Mouse (Mus musculus) forebrain, embryonic 14.5 days (tissue): ENCODE data around the gene Fgfr2. TPM values are rescaled to one million over a fixed set of nuclear protein-coding genes. Genes with fewer than 3 reads are reported as not detected.
A peak's percentile ranks its signal among the peaks of the same experiment; 100 is the strongest.
"Not testable (repeated sequence)": the region's sequence is repeated elsewhere in the genome, so short reads cannot be mapped to it uniquely, and the experiment has no call there.

Experiments used
- ATAC-seq: fragments of 200-750 bp; cut with Nextera tagmentation; 2 replicates; pipeline ENCODE4 v1.8.0; 2017; ENCODE audit warnings: mild to moderate bottlenecking, moderate library complexity
- DNase-seq: peaks from one replicate; pipeline ENCODE4 v3.0.0-alpha.2; 2015; ENCODE audit warnings: low spot score
- H3K27ac ChIP-seq: fragments of 300-500 bp; sonication (generic); 2 replicates; pipeline ENCODE4 v1.5.1; 2014; ENCODE audit warnings: low read depth, mild to moderate bottlenecking, control low read depth, low read length, moderate library complexity
- H3K27me3 ChIP-seq: fragments of 300-500 bp; sonication (generic); replicated peaks from 2 replicates; pipeline ENCODE4 v1.6.1; 2014; ENCODE audit warnings: low read length, control low read depth, mixed read lengths; ENCODE audit not compliant: control insufficient read depth, insufficient read depth
- H3K36me3 ChIP-seq: fragments of 300-500 bp; sonication (generic); 2 replicates; pipeline ENCODE4 v1.6.1; 2014; ENCODE audit warnings: low read length, control low read depth; ENCODE audit not compliant: control insufficient read depth, insufficient read depth
- H3K4me1 ChIP-seq: fragments of 300-500 bp; sonication (generic); 2 replicates; pipeline ENCODE4 v1.6.1; 2014; ENCODE audit warnings: antibody characterized with exemption, low read length, control low read depth; ENCODE audit not compliant: control insufficient read depth, insufficient read depth
- H3K4me2 ChIP-seq: fragments of 300-500 bp; sonication (generic); 2 replicates; pipeline ENCODE4 v1.6.1; 2014; ENCODE audit warnings: mild to moderate bottlenecking, control low read depth, low read length
- H3K4me3 ChIP-seq: fragments of 300-500 bp; sonication (generic); 2 replicates; pipeline ENCODE4 v1.5.1; 2014; ENCODE audit warnings: low read depth, low read length, control low read depth
- H3K9ac ChIP-seq: fragments of 300-500 bp; sonication (generic); 2 replicates; pipeline ENCODE4 v1.6.1; 2014; ENCODE audit warnings: mild to moderate bottlenecking, low read length, control low read depth, moderate library complexity
- H3K9me3 ChIP-seq: fragments of 300-500 bp; sonication (generic); replicated peaks from 2 replicates; pipeline ENCODE4 v1.6.1; 2016; ENCODE audit warnings: low read length, control low read depth, mixed read lengths; ENCODE audit not compliant: control insufficient read depth
- WGBS: fragments of 180-500 bp; shearing (Covaris S2); extraction: QIAGEN DNeasy Blood & Tissue Kit; methylation state at CpG from one replicate; pipeline ENCODE4 v1.1.7; 2014; 5-methylcytosine and 5-hydroxymethylcytosine counted together
- polyA plus RNA-seq: library from polyadenylated mRNA; unstranded; fragments of >200 nt; fragmentation: Nextera tagmentation; extraction: Ambion mirVana; gene quantifications from 2 replicates; pipeline ENCODE4 v1.2.1, GENCODE M21; 2014

Fgfr2 gene
- polyA plus RNA-seq, 1 experiment from 2014 or later: 35.9 TPM

- not testable (repeated sequence) for H3K27ac ChIP-seq, H3K27me3 ChIP-seq, H3K9ac ChIP-seq, H3K36me3 ChIP-seq, H3K4me2 ChIP-seq, H3K9me3 ChIP-seq, H3K4me3 ChIP-seq
- peaks cover 14% of the 10 kb centered on the region; the same call in 1 of the 2 replicates for H3K4me1 ChIP-seq
- DNase-seq (peak; percentile 65), ATAC-seq (peak; percentile 86)
- 19% methylated on average over 6 of the region's 11 CpGs for WGBS
Observed at GRCm38 (mm10) chr7:130593375-130594239, 2529.5 kb downstream of the Fgfr2 start.

- not testable (repeated sequence) for H3K27ac ChIP-seq, H3K4me2 ChIP-seq, H3K36me3 ChIP-seq, H3K9ac ChIP-seq, DNase-seq, H3K4me3 ChIP-seq, H3K9me3 ChIP-seq, H3K27me3 ChIP-seq
- peaks cover 14% of the 10 kb centered on the region; the same call in 1 of the 2 replicates for H3K4me1 ChIP-seq
- WGBS: no CpG with 5 or more reads among the region's 11 CpGs
- ATAC-seq: peak; percentile 16
Observed at GRCm38 (mm10) chr7:130592975-130593374, 2530.2 kb downstream of the Fgfr2 start.

- DNase-seq (no peak), ATAC-seq (no peak)
- Histone ChIP-seq H3K27me3 (no peaks in the 10 kb centered on the region), H3K9ac (no peak overlapping the region), H3K36me3 (no peaks in the 10 kb centered on the region), H3K4me2 (no peak overlapping the region), H3K4me1 (peaks cover 4% of the 10 kb centered on the region; the same call in 1 of the 2 replicates), H3K9me3 (no peaks in the 10 kb centered on the region), H3K27ac (no peak overlapping the region), H3K4me3 (no peak overlapping the region)
- 70% methylated on average over 8 of the region's 8 CpGs for WGBS
Observed at GRCm38 (mm10) chr7:130590845-130591437, 2532.2 kb downstream of the Fgfr2 start.

GRCm38 (mm10) chr7:130590081-130590828 is 2532.9 kb downstream of the Fgfr2 start:
- no peak overlapping the region; the same call in 1 of the 2 replicates for H3K27ac ChIP-seq
- ATAC-seq (no peak), DNase-seq (peak; percentile 61)
- WGBS: 35% methylated on average over 13 of the region's 13 CpGs
- H3K27me3 ChIP-seq: no peaks in the 10 kb centered on the region
- peaks cover 4% of the 10 kb centered on the region; the same call in 1 of the 2 replicates for H3K4me1 ChIP-seq
- H3K9ac ChIP-seq: no peak overlapping the region
- H3K4me2 ChIP-seq: no peak overlapping the region
- no peaks in the 10 kb centered on the region for H3K9me3 ChIP-seq
- no peaks in the 10 kb centered on the region for H3K36me3 ChIP-seq
- H3K4me3 ChIP-seq: no peak overlapping the region

GRCm38 (mm10) chr7:130586521-130587072 is 2536.6 kb downstream of the Fgfr2 start:
- Histone ChIP-seq H3K9me3 (no peaks in the 10 kb centered on the region), H3K36me3 (no peaks in the 10 kb centered on the region), H3K4me3 (no peak overlapping the region), H3K27ac (no peak overlapping the region), H3K9ac (no peak overlapping the region), H3K4me2 (no peak overlapping the region), H3K27me3 (no peaks in the 10 kb centered on the region), H3K4me1 (peaks cover 4% of the 10 kb centered on the region; the same call in 1 of the 2 replicates)
- DNase-seq (no peak), ATAC-seq (no peak)
- WGBS: 81% methylated on average over 2 of the region's 2 CpGs

- H3K4me3 ChIP-seq: no peak overlapping the region
- peaks cover 4% of the 10 kb centered on the region for H3K4me1 ChIP-seq
- no peaks in the 10 kb centered on the region for H3K27me3 ChIP-seq
- no peak overlapping the region for H3K27ac ChIP-seq
- no peaks in the 10 kb centered on the region for H3K9me3 ChIP-seq
- H3K9ac ChIP-seq: no peak overlapping the region
- DNase-seq (no peak), ATAC-seq (no peak)
- no peak overlapping the region for H3K4me2 ChIP-seq
- 70% methylated on average over 5 of the region's 5 CpGs for WGBS
- no peaks in the 10 kb centered on the region for H3K36me3 ChIP-seq
Observed at GRCm38 (mm10) chr7:130578607-130579006, 2544.5 kb downstream of the Fgfr2 start.

GRCm38 (mm10) chr7:130578066-130578465 is 2545.1 kb downstream of the Fgfr2 start:
- WGBS: 93% methylated on average over 2 of the region's 2 CpGs
- peaks cover 4% of the 10 kb centered on the region for H3K4me1 ChIP-seq
- no peaks in the 10 kb centered on the region for H3K27me3 ChIP-seq
- H3K4me3 ChIP-seq: no peak overlapping the region
- no peaks in the 10 kb centered on the region for H3K9me3 ChIP-seq
- H3K36me3 ChIP-seq: no peaks in the 10 kb centered on the region
- no peak overlapping the region for H3K27ac ChIP-seq
- no peak for DNase-seq
- ATAC-seq: no peak
- no peak overlapping the region for H3K4me2 ChIP-seq
- H3K9ac ChIP-seq: no peak overlapping the region

- Histone ChIP-seq H3K27ac (peak within 1 kb of the TSS; percentile 41; the same call in 1 of the 2 replicates), H3K27me3 (no peaks in the 10 kb centered on the region), H3K36me3 (no peaks in the 10 kb centered on the region), H3K4me2 (peak within 1 kb of the TSS; percentile 15; the same call in 1 of the 2 replicates), H3K9ac (no peak within 1 kb of the TSS), H3K4me3 (no peak within 1 kb of the TSS), H3K4me1 (peaks cover 4% of the 10 kb centered on the region), H3K9me3 (no peaks in the 10 kb centered on the region)
- no peak for DNase-seq
- no peak for ATAC-seq
- 50% methylated on average over 15 of the region's 15 CpGs for WGBS
Observed at GRCm38 (mm10) chr7:130577388-130578003, 2545.7 kb downstream of the Fgfr2 start, which contains the start of gene Tacc2. Gene Tacc2, plus strand, starts transcription at chr7:130577438.
